Mouse (Mus musculus): ENCODE data around the gene Hsd17b13.

- TF ChIP-seq CTCF (IDR thresholded peaks at IDR 0.05; ENCODE audit: low read depth) (no peak), EP300 (IDR thresholded peaks at IDR 0.05; ENCODE audit: low read depth) (no peak)
Observed at GRCm38 (mm10) chr5:103913150-103913549, 64.1 kb downstream of the Hsd17b13 start.
